Mouse (Mus musculus) myocyte (in vitro differentiated cells): Measurements from ENCODE around the gene Mns1. TPM values are rescaled to one million over a fixed set of nuclear protein-coding genes. Genes with fewer than 3 reads are reported as not detected.
"Not testable (repeated sequence)": the region's sequence is repeated elsewhere in the genome, so short reads cannot be mapped to it uniquely, and the experiment has no call there.

Experiments used
- H3K27me3 ChIP-seq: one replicate; pipeline ENCODE4 v1.6.1; 2011; ENCODE audit not compliant: control insufficient read depth, insufficient read depth, insufficient read length
- H3K36me3 ChIP-seq: one replicate; pipeline ENCODE4 v1.6.1; 2011; ENCODE audit not compliant: control insufficient read depth, insufficient read depth
- H3K4me2 ChIP-seq: one replicate; pipeline ENCODE4 v1.6.1; 2011; ENCODE audit warnings: low read depth, control low read depth
- H3K4me3 ChIP-seq: one replicate; pipeline ENCODE4 v1.5.1; 2011; ENCODE audit warnings: mild to moderate bottlenecking, control low read depth, moderate library complexity
- H3K79me2 ChIP-seq: one replicate; pipeline ENCODE4 v1.6.1; 2011; ENCODE audit not compliant: control insufficient read depth, insufficient read depth
- H3ac ChIP-seq: one replicate; pipeline ENCODE4 v1.6.1; 2011; ENCODE audit not compliant: control insufficient read depth, insufficient read length
- CEBPB ChIP-seq: IDR thresholded peaks from 2 replicates; pipeline ENCODE4 v1.6.1; 2011; ENCODE audit warnings: mild to moderate bottlenecking, moderate library complexity; ENCODE audit not compliant: poor library complexity, insufficient read depth, severe bottlenecking
- E2F4 ChIP-seq: IDR thresholded peaks from one replicate; pipeline ENCODE4 v1.6.1; 2011; ENCODE audit warnings: mild to moderate bottlenecking, control low read depth, moderate library complexity; ENCODE audit not compliant: insufficient read depth
- MAX ChIP-seq: IDR thresholded peaks from one replicate; pipeline ENCODE4 v1.6.1; 2011; ENCODE audit warnings: low read depth, mild to moderate bottlenecking, control low read depth
- MYOD1 ChIP-seq, 3 experiments: IDR thresholded peaks; one replicate each; pipeline ENCODE4 v1.6.1; 2011; ENCODE audit warnings: control low read depth in 2 of 3, low read depth in 2 of 3, mild to moderate bottlenecking in 2 of 3, moderate library complexity in 1 of 3; ENCODE audit not compliant: insufficient read length in 2 of 3, control insufficient read depth in 1 of 3
- MYOG ChIP-seq, 3 experiments: IDR thresholded peaks; one replicate each; pipeline ENCODE4 v1.6.1; 2011; ENCODE audit warnings: control low read depth in 2 of 3, low read depth in 2 of 3, mild to moderate bottlenecking in 2 of 3; ENCODE audit not compliant: insufficient read length in 2 of 3, control insufficient read depth in 1 of 3, insufficient read depth in 1 of 3
- POLR2A ChIP-seq: IDR thresholded peaks from one replicate; pipeline ENCODE4 v1.6.1; 2011; ENCODE audit warnings: low read depth, mild to moderate bottlenecking, control low read depth, moderate library complexity; ENCODE audit not compliant: insufficient read length
- POLR2AphosphoS2 ChIP-seq: IDR thresholded peaks from one replicate; pipeline ENCODE4 v1.6.1; 2011; ENCODE audit warnings: low read depth, control low read depth; ENCODE audit not compliant: insufficient read length
- REST ChIP-seq: IDR thresholded peaks from one replicate; pipeline ENCODE4 v1.6.1; 2011; ENCODE audit warnings: mild to moderate bottlenecking, control low read depth, moderate library complexity; ENCODE audit not compliant: insufficient read depth, insufficient read length
- SRF ChIP-seq: IDR thresholded peaks from one replicate; pipeline ENCODE4 v1.6.1; 2011; ENCODE audit warnings: low read depth; ENCODE audit not compliant: control insufficient read depth, insufficient read length
- TCF12 ChIP-seq: IDR thresholded peaks from one replicate; pipeline ENCODE4 v1.6.1; 2011; ENCODE audit warnings: mild to moderate bottlenecking, control low read depth; ENCODE audit not compliant: poor library complexity, insufficient read depth, severe bottlenecking
- TCF3 ChIP-seq: IDR thresholded peaks from one replicate; pipeline ENCODE4 v1.6.1; 2011; ENCODE audit warnings: low read depth, control low read depth; ENCODE audit not compliant: insufficient read length
- USF1 ChIP-seq: IDR thresholded peaks from one replicate; pipeline ENCODE4 v1.6.1; 2011; ENCODE audit warnings: low read depth, mild to moderate bottlenecking, control low read depth, moderate library complexity
- polyA plus RNA-seq: library from polyadenylated mRNA; unstranded; fragments of >200 nt; fragmentation: generic; extraction: Trizol; gene quantifications from one replicate; pipeline ENCODE4 v1.2.1, GENCODE M21; 2012; ENCODE audit warnings: missing spikeins

Gene Mns1
- polyA plus RNA-seq, 1 experiment: 0.62 TPM

DNA sequence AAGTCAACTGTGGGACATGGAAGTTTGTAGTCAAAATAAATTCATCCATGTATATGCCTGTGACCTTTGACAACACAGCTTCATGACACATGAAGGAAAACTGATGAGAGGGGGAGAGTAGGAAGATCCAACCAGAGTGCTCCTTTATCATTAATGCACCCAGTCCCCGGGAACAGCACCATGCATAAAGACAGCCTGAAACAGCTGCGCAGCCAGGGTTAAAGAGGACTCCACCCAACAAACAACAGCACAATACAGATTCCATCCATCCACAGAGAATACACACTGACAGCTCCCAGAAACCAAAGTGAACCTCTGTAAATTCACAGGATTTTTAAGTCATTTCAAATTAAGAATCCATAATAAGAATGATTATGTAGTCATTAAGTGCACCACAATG, 12.0 kb downstream of the Mns1 start:
- Histone ChIP-seq H3K4me2 (peak overlapping the region; percentile 88), H3K4me3 (no peak overlapping the region), H3K27me3 (no peaks in the 10 kb centered on the region), H3ac (no peak overlapping the region), H3K79me2 (no peaks in the 10 kb centered on the region), H3K36me3 (no peaks in the 10 kb centered on the region)
- TF ChIP-seq E2F4: no peak
- TF ChIP-seq MYOD1 (IDR thresholded peaks at IDR 0.05; ENCODE audit: control insufficient read depth in 1 of 3, insufficient read length in 2 of 3, low read depth in 2 of 3): peak in 2 of 3 experiments; percentile 57 to 59

DNA sequence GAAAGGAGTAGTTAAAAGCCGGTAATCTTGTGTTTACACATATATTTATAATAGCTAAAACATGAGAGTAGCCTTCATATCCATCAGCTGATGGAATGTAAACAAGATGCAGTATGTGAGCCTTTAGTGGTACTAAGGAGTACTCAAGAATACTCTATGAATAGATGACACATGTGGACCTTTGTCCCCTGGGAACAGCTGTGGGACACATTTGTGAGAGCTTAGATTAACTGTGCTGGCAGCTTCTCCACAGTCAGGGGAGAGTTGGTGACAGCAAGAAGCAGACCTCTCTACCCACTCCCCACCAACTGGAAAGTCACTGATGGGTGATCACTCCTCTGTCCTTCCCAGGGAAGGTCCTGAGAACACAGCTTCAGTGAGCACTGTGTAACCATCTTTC, 12.6 kb downstream of the Mns1 start:
- no peaks in the 10 kb centered on the region for H3K79me2 ChIP-seq
- no peaks in the 10 kb centered on the region for H3K36me3 ChIP-seq
- H3K4me3 ChIP-seq: no peak overlapping the region
- H3K27me3 ChIP-seq: no peaks in the 10 kb centered on the region
- H3K4me2 ChIP-seq: no peak overlapping the region
- TF ChIP-seq POLR2A (no peak), TCF12 (no peak), POLR2AphosphoS2 (no peak), CEBPB (no peak), SRF (no peak)
- no peak overlapping the region for H3ac ChIP-seq

DNA sequence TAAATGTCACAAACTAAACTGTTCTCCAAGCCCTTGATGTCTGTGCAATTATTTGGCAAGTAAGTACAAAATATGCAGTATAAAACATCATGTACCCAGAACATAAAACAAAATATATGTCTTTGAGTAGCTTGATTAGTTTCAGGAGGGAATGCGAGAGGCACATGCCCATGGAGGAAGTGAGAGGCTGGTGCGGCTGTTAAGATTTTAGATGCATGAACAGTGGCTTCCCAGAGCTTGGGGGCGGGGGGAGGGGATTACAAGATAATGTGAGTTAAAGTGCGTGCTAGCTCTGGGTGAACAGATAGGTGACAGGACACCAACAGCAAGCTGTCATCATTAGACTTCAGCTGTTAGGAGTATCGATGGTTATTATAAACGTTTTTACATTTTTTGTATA, 13.3 kb downstream of the Mns1 start:
- H3K27me3 ChIP-seq: no peaks in the 10 kb centered on the region
- H3K79me2 ChIP-seq: no peaks in the 10 kb centered on the region
- H3K4me3 ChIP-seq: no peak overlapping the region
- no peak overlapping the region for H3K4me2 ChIP-seq
- no peak for TF ChIP-seq TCF3
- no peak for TF ChIP-seq MYOG (IDR thresholded peaks at IDR 0.05; ENCODE audit: control insufficient read depth in 1 of 3, insufficient read depth in 1 of 3, insufficient read length in 2 of 3, low read depth in 2 of 3)
- TF ChIP-seq CEBPB: no peak
- no peak for TF ChIP-seq POLR2AphosphoS2
- TF ChIP-seq SRF: no peak
- TF ChIP-seq MAX: no peak
- no peak for TF ChIP-seq E2F4
- no peak for TF ChIP-seq USF1
- TF ChIP-seq MYOD1 (IDR thresholded peaks at IDR 0.05; ENCODE audit: control insufficient read depth in 1 of 3, insufficient read length in 2 of 3, low read depth in 2 of 3): no peak
- TF ChIP-seq TCF12: no peak
- TF ChIP-seq REST: no peak
- TF ChIP-seq POLR2A: no peak
- H3ac ChIP-seq: no peak overlapping the region
- no peaks in the 10 kb centered on the region for H3K36me3 ChIP-seq

DNA sequence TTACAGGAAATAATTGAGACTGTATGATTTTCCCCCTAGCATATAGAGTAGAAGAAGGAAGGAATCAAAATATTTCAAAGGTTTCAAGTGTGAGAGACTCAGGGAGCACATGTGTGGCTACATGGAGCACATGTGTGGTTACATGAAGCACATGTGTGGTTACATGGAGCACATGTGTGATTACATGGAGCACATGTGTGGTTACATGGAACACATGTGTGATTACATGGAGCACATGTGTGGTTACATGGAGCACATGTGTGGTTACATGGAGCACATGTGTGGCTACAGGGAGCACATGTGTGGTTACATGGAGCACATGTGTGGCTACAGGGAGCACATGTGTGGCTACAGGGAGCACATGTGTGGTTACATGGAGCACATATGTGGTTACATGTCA, 16.5 kb downstream of the Mns1 start:
- not testable (repeated sequence) for H3K27me3 ChIP-seq, H3K79me2 ChIP-seq, H3ac ChIP-seq, H3K4me2 ChIP-seq, H3K4me3 ChIP-seq, H3K36me3 ChIP-seq

DNA sequence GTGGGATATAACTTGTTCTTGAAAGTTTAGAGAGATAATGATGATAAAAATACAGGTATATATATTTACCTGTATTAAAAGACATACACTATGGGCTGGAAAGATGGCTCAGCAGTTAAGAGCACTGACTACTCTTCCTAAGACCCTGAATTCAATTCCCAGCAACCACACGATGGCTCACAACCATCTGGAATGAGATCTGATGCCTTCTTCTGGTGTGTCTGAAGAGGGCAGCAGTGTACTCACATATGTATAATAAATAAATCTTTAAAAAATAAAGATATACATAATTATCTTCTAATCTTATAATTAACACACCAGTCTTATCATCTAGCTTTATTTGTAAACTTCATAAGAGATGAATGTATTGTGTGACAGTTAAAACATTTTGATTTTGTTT, 18.6 kb downstream of the Mns1 start:
- no peak for TF ChIP-seq MAX
- no peak for TF ChIP-seq SRF
- Histone ChIP-seq H3K36me3 (no peaks in the 10 kb centered on the region), H3K79me2 (no peaks in the 10 kb centered on the region), H3K4me3 (no peak overlapping the region), H3K4me2 (no peak overlapping the region), H3ac (no peak overlapping the region), H3K27me3 (no peaks in the 10 kb centered on the region)

DNA sequence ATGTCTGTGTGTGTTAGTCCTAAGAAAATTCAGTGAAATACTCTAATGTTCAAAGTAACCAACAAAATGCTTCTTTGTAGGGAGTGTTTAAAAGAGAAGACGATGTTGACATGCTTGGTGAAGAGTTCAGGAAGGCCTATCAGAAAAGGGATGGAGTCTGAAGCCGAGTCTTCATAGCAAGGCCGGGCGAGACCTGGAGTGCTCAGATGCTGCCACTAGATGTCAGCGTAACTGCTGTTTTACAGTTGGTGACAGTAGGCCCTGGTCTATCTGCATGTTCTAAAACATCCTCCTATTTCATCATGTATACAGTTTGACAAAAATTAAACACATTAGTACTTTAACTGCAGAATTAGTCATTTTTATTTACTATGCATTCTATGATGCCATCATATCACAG, 20.4 kb downstream of the Mns1 start:
- Histone ChIP-seq H3K4me3 (no peak overlapping the region), H3K79me2 (no peaks in the 10 kb centered on the region), H3ac (no peak overlapping the region), H3K27me3 (no peaks in the 10 kb centered on the region), H3K4me2 (no peak overlapping the region), H3K36me3 (no peaks in the 10 kb centered on the region)
- TF ChIP-seq POLR2AphosphoS2 (no peak), TCF3 (no peak), REST (no peak), E2F4 (no peak), POLR2A (no peak), USF1 (no peak), MAX (no peak), TCF12 (no peak)
